Mouse (Mus musculus): ENCODE results near the gene Speer4f1. TPM values are rescaled to one million over a fixed set of nuclear protein-coding genes. Genes with fewer than 3 reads are reported as not detected.

The Speer4f1 gene
- total and polyA plus RNA-seq, 2 experiments from 2014 or later = not detected

GRCm38 (mm10) chr5:17500866-17501265 is 25.0 kb downstream of the Speer4f1 start:
- 23% methylated on average over 1 of the region's 1 CpGs for WGBS
- Histone ChIP-seq H3K27me3 (ENCODE audit: insufficient read depth, low read length) (no peaks in the 10 kb centered on the region), H3K36me3 (ENCODE audit: insufficient read depth) (no peaks in the 10 kb centered on the region), H3K27ac (ENCODE audit: low read depth, low read length) (peak overlapping the region; percentile 17; the same call in 1 of the 2 replicates), H3K4me1 (ENCODE audit: insufficient read depth) (0 out of 2 replicates have a peak, but pooled peaks cover 2% of the 10 kb centered on the region), H3K4me2 (ENCODE audit: low read depth) (no peak overlapping the region), H3K9me3 (ENCODE audit: low read length) (no peaks in the 10 kb centered on the region), H3K9ac (no peak overlapping the region), H3K4me3 (ENCODE audit: low read depth, low read length) (no peak overlapping the region)
- peak; percentile 67 for ATAC-seq
- no peak for TF ChIP-seq CTCF (IDR thresholded peaks at IDR 0.05; ENCODE audit: low read depth)
- DNase-seq = peak; percentile 58

DNA sequence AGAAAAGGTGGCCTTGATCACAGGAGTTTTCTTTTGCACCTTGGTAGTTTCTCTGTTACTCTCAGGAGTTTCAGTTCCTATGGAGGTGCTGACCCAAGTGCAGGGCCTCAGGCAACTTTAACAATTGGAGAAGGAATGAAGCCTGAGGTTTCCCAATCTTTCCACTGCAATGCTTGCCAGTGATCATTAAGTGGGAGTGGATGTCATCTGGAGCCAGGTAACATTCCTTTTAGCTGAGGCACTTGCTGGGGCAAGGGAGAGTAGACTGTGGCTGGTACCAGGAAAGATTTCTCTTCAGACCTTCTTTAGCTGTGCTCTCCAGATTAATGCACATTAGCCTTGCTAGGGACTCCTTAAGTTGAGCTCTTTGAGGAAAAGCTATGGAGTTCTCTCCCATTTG is 29.6 kb downstream of the Speer4f1 start:
- no peak overlapping the region for H3K4me2 ChIP-seq (ENCODE audit: low read depth)
- TF ChIP-seq CTCF (IDR thresholded peaks at IDR 0.05; ENCODE audit: low read depth) = no peak
- H3K9ac ChIP-seq = no peak overlapping the region

GRCm38 (mm10) chr5:17508038-17508437 is 32.1 kb downstream of the Speer4f1 start:
- Histone ChIP-seq H3K9me3 (ENCODE audit: low read length) (no peaks in the 10 kb centered on the region), H3K27me3 (ENCODE audit: insufficient read depth, low read length) (no peaks in the 10 kb centered on the region), H3K4me2 (ENCODE audit: low read depth) (no peak overlapping the region), H3K36me3 (ENCODE audit: insufficient read depth) (no peaks in the 10 kb centered on the region), H3K27ac (ENCODE audit: low read depth, low read length) (no peak overlapping the region), H3K4me3 (ENCODE audit: low read depth, low read length) (no peak overlapping the region), H3K9ac (no peak overlapping the region), H3K4me1 (ENCODE audit: insufficient read depth) (no peaks in the 10 kb centered on the region)
- TF ChIP-seq CTCF (IDR thresholded peaks at IDR 0.05; ENCODE audit: low read depth) = no peak
- DNase-seq = no peak
- WGBS = 72% methylated on average over 3 of the region's 3 CpGs
- ATAC-seq = no peak

More for the DNA sequence above, 29.6 kb downstream of the Speer4f1 start:
- no peak overlapping the region for H3K4me3 ChIP-seq (ENCODE audit: low read depth, low read length)
- no peak for DNase-seq
- H3K27ac ChIP-seq (ENCODE audit: low read depth, low read length) = no peak overlapping the region
- 0 out of 2 replicates have a peak, but pooled peaks cover 2% of the 10 kb centered on the region for H3K4me1 ChIP-seq (ENCODE audit: insufficient read depth)
- no peaks in the 10 kb centered on the region for H3K36me3 ChIP-seq (ENCODE audit: insufficient read depth)
- no peaks in the 10 kb centered on the region for H3K9me3 ChIP-seq (ENCODE audit: low read length)
- no peak for ATAC-seq
- no peaks in the 10 kb centered on the region for H3K27me3 ChIP-seq (ENCODE audit: insufficient read depth, low read length)

Other genes with a start within 250 kb of the Speer4f1 start
- not detected in 2 replicates for gene Speer4f2, start 102.9 kb upstream of the Speer4f1 start, total RNA-seq (2014; rRNA removed)
- gene Speer4f2, start 102.9 kb upstream of the Speer4f1 start, polyA plus RNA-seq (2015; fragmentation: Nextera tagmentation; extraction: Ambion mirVana) = not detected in 2 replicates
- gene Sema3c, start 98.2 kb downstream of the Speer4f1 start, total RNA-seq (2014; rRNA removed) = 44.7 and 53.7 TPM in 2 replicates
- 16.9 and 21.6 TPM in 2 replicates for gene Sema3c, start 98.2 kb downstream of the Speer4f1 start, polyA plus RNA-seq (2015; fragmentation: Nextera tagmentation; extraction: Ambion mirVana)

Measured in forebrain, postnatal 0 days (tissue).